Mouse (Mus musculus) T-helper 17 cell (primary cell): ENCODE data around the gene Sphk2.

Experiments used
- in situ Hi-C, 2 experiments: fragments of 300-600 bp; cut with MboI, MseI; formaldehyde crosslinking; loops; 1 replicate in 1 of 2; 2 replicates in 1 of 2; pipeline ENCODE4 v1.15.1; 2025; ENCODE audit warnings: high pct_unique_total_duplicates in 2 of 2

The Sphk2 gene

GRCm38 (mm10) chr7:45717918-45718297 is at the start of gene Sphk2:
TSS of gene Sphk2 (minus strand) at chr7:45718002.
- in situ Hi-C loops: no loop called here

- in situ Hi-C loops: no loop called here
These were observed 49.7 kb upstream of the Sphk2 start for GRCm38 (mm10) chr7:45767500-45767899.

GRCm38 (mm10) chr7:45766764-45767163 is 49.0 kb upstream of the Sphk2 start:
- in situ Hi-C loops: no loop called here

- in situ Hi-C loops: no loop called here
These were observed 48.2 kb upstream of the Sphk2 start for GRCm38 (mm10) chr7:45765995-45766394.

GRCm38 (mm10) chr7:45760151-45760550 is 42.3 kb upstream of the Sphk2 start:
- in situ Hi-C loops: no loop called here

- in situ Hi-C loops: no loop called here
These were observed 41.6 kb upstream of the Sphk2 start for GRCm38 (mm10) chr7:45759400-45759799.

- in situ Hi-C loops: no loop called here
These were observed 37.9 kb upstream of the Sphk2 start for GRCm38 (mm10) chr7:45755703-45756102.

GRCm38 (mm10) chr7:45750162-45750561 is 32.4 kb upstream of the Sphk2 start:
- in situ Hi-C loops: no loop called here

- in situ Hi-C loops: no loop called here
These were observed 31.6 kb upstream of the Sphk2 start for GRCm38 (mm10) chr7:45749401-45749800.

GRCm38 (mm10) chr7:45748110-45748509 is 30.3 kb upstream of the Sphk2 start:
- in situ Hi-C loops: no loop called here

- in situ Hi-C loops: no loop called here
These were observed 29.6 kb upstream of the Sphk2 start for GRCm38 (mm10) chr7:45747450-45747849.

GRCm38 (mm10) chr7:45746518-45746917 is 28.7 kb upstream of the Sphk2 start:
- in situ Hi-C loops: no loop called here

- in situ Hi-C loops: no loop called here
These were observed 26.6 kb upstream of the Sphk2 start for GRCm38 (mm10) chr7:45744387-45744786.

GRCm38 (mm10) chr7:45742338-45742737 is 24.5 kb upstream of the Sphk2 start:
- in situ Hi-C loops: no loop called here

GRCm38 (mm10) chr7:45741777-45742176 is 24.0 kb upstream of the Sphk2 start:
- in situ Hi-C loops: no loop called here

GRCm38 (mm10) chr7:45741308-45741707 is 23.5 kb upstream of the Sphk2 start:
- in situ Hi-C loops: no loop called here

- in situ Hi-C loops: loop anchor here (10.0 kb wide), 1 partner anchor 195 kb away; no protein-coding TSS in a partner anchor
These were observed 22.0 kb upstream of the Sphk2 start for GRCm38 (mm10) chr7:45739820-45740219.

- in situ Hi-C loops: loop anchor here (10.0 kb wide), 1 partner anchor 196 kb away; no protein-coding TSS in a partner anchor
These were observed 21.5 kb upstream of the Sphk2 start for GRCm38 (mm10) chr7:45739162-45739763.

- in situ Hi-C loops: loop anchor here (5.0 to 10.0 kb wide), 4 partner anchors 69 to 299 kb away; partner anchors contain the start of genes Abcc6 (in 1 of the 2) and Nomo1 (in 1 of the 2)
These were observed 15.7 kb upstream of the Sphk2 start for GRCm38 (mm10) chr7:45733477-45733876.

- in situ Hi-C loops: loop anchor here (5.0 to 10.0 kb wide), 4 partner anchors 71 to 301 kb away; partner anchors contain the start of genes Abcc6 (in 1 of the 2) and Nomo1 (in 1 of the 2)
These were observed 13.1 kb upstream of the Sphk2 start for GRCm38 (mm10) chr7:45730727-45731431.

GRCm38 (mm10) chr7:45727625-45728024 is 9.8 kb upstream of the Sphk2 start:
- in situ Hi-C loops: no loop called here

GRCm38 (mm10) chr7:45726419-45726818 is 8.6 kb upstream of the Sphk2 start:
- in situ Hi-C loops: no loop called here

GRCm38 (mm10) chr7:45725713-45726112 is 7.9 kb upstream of the Sphk2 start, which contains the start of gene Spaca4:
TSS of gene Spaca4 (minus strand) at chr7:45725813.
- in situ Hi-C loops: no loop called here
